In the genomic region with DNA sequence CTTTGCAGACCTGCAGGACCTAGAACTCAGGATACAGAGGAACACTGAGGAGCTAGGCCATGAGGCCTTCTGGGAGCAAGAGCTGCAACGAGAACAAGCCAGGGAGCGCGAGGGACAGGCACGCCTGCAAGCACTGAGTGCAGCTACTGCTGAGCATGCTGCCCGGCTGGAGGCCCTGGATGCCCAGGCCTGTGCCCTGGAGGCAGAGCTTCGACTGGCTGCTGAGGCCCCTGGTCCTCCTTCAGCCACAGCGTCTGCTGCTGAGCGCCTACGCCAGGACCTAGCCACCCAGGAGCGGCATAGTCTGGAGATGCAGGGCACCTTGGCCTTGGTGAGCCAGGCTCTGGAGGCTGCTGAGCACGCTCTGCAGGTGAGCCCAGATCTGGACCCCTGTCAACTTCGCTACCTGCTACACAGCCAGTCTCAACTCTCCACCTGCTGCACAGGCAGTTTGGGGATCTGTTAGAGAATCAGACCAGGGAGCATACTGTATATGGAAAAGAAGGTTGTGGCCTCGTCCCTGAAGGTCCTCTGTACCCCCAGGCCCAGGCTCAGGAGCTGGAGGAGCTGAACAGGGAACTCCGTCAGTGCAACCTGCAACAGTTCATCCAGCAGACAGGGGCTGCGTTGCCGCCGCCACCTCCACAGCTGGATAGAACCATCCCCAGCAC, we compare ENCODE assay signal across 10 mouse cellular contexts. TPM values are rescaled to one million over a fixed set of nuclear protein-coding genes. Genes with fewer than 3 reads are reported as not detected.
A peak's percentile ranks its signal among the peaks of the same experiment; 100 is the strongest.
DNase-seq lines count a peak whose midpoint lies in the region; ATAC-seq and TF ChIP-seq lines count a peak whose summit lies in the region.
"Had no signal": no experiment of that assay in that cellular context is flagged by ENCODE, and none has a peak within 500 bp of the region (broad histone marks: within the 10 kb centered on the region; RNA-seq: fewer than 3 reads in every experiment).

No protein-coding gene starts in this region.

- H3K27ac ChIP-seq in kidney, adult 2 months (ENCODE audit: insufficient read depth, low read depth, low read length): peak overlapping the region; percentile 69; the same call in 1 of the 2 replicates
- 0 out of 2 replicates have a peak overlapping the region, but pooled peaks have one; percentile 11 for H3K27ac ChIP-seq in liver, embryonic 11.5 days (ENCODE audit: low read depth, low read length)

- no peaks in the 10 kb centered on the region for H3K36me3 ChIP-seq in kidney, adult 2 months (ENCODE audit: control insufficient read depth, insufficient read depth, low read length)
- peaks cover 45% of the 10 kb centered on the region for H3K36me3 ChIP-seq in E14TG2a.4 (ENCODE audit: insufficient read depth, low read length)
- H3K36me3 ChIP-seq in liver, embryonic 11.5 days (ENCODE audit: control insufficient read depth, insufficient read depth, low read length): peaks cover 11% of the 10 kb centered on the region; the same call in 1 of the 2 replicates

- peak overlapping the region; percentile 27 for H3K4me3 ChIP-seq in kidney, adult 2 months (ENCODE audit: insufficient read depth, low read depth, low read length)
- H3K4me3 ChIP-seq in E14TG2a.4 (replicated peaks; ENCODE audit: low read length): peak overlapping the region; percentile 92
- H3K4me3 ChIP-seq in liver, embryonic 11.5 days (ENCODE audit: low read depth, low read length): no peak overlapping the region; the same call in 1 of the 2 replicates

- no peak for ATAC-seq in liver, embryonic 11.5 days (replicated peaks; ENCODE audit: low FRiP score)

- no peaks in the 10 kb centered on the region for H3K27me3 ChIP-seq in kidney, adult 2 months (replicated peaks; ENCODE audit: control insufficient read depth, insufficient read depth, low read length)
- no peaks in the 10 kb centered on the region for H3K27me3 ChIP-seq in E14TG2a.4 (ENCODE audit: insufficient read depth, low read length)
- H3K27me3 ChIP-seq in liver, embryonic 11.5 days (replicated peaks; ENCODE audit: control insufficient read depth, insufficient read depth, low read length): no peaks in the 10 kb centered on the region

- WGBS in kidney, adult 2 months: 70% methylated on average over 17 of the region's 17 CpGs
- 92% methylated on average over 17 of the region's 17 CpGs for WGBS in liver, embryonic 11.5 days

- H3K4me2 ChIP-seq in liver, embryonic 11.5 days: peak overlapping the region; percentile 78

- no peak for DNase-seq in kidney, adult 2 months
- DNase-seq in kidney, postnatal 10 days: no peak
- DNase-seq in 3134 (ENCODE audit: extremely low read depth, insufficient read length, low spot score): peak; percentile 26
- no peak for DNase-seq in liver, embryonic 11.5 days (ENCODE audit: low spot score)
- no peak for DNase-seq in right cerebral cortex, adult 2 months (ENCODE audit: low spot score in 2 of 2)
- DNase-seq in c-Kit-positive CD71-positive TER-119-positive erythroid progenitor cells, embryonic 14.5 days (ENCODE audit: low spot score): no peak
- DNase-seq: adrenal gland, postnatal 10 days; cerebellum, adult 2 months; lung, adult 2 months had no signal

- no peaks in the 10 kb centered on the region for H3K9me3 ChIP-seq in E14TG2a.4 (ENCODE audit: low read length)
- no peaks in the 10 kb centered on the region for H3K9me3 ChIP-seq in liver, embryonic 11.5 days (ENCODE audit: control insufficient read depth, low read length)

- H3K9ac ChIP-seq in liver, embryonic 11.5 days (ENCODE audit: low read depth, low read length): peak overlapping the region; percentile 28; the same call in 1 of the 2 replicates

- no peak for TF ChIP-seq CTCF in kidney, adult 2 months (conservative IDR thresholded peaks at IDR 0.05; ENCODE audit: insufficient read depth, insufficient read length, low read depth, low read length)
- no peak for TF ChIP-seq CTCF in E14TG2a.4 (conservative IDR thresholded peaks at IDR 0.05; ENCODE audit: low read length)

- H3K4me1 ChIP-seq in kidney, adult 2 months (ENCODE audit: control insufficient read depth, insufficient read depth, low read length): peaks cover 5% of the 10 kb centered on the region
- peaks cover 87% of the 10 kb centered on the region for H3K4me1 ChIP-seq in E14TG2a.4 (replicated peaks; ENCODE audit: low read depth, low read length)
- peaks cover 56% of the 10 kb centered on the region for H3K4me1 ChIP-seq in liver, embryonic 11.5 days (replicated peaks; ENCODE audit: control insufficient read depth, insufficient read depth, low read length)

- no peak for TF ChIP-seq POLR2A in kidney, adult 2 months (IDR thresholded peaks at IDR 0.05; ENCODE audit: low read depth, low read length)

RNA-seq across cellular contexts. Expression of gene Rassf7, which starts 1.8 kb away (rescaled TPM):
- 59.1 and 72.2 TPM in 2 replicates for polyA plus RNA-seq in kidney, adult 2 months (2012; rRNA removed)
- polyA plus RNA-seq in liver, embryonic 11.5 days (2014; fragmentation: Nextera tagmentation; extraction: Ambion mirVana): 35.1 TPM in 2 replicates

RNA-seq across cellular contexts. Expression of gene Lmntd2, which starts 3.6 kb away (rescaled TPM):
- polyA plus RNA-seq in kidney, adult 2 months (2012; rRNA removed): 5.7 and 6.0 TPM in 2 replicates
- polyA plus RNA-seq in liver, embryonic 11.5 days (2014; fragmentation: Nextera tagmentation; extraction: Ambion mirVana): 1.8 and 2.6 TPM in 2 replicates

RNA-seq across cellular contexts. Expression of gene Phrf1, which starts 11.1 kb away (rescaled TPM):
- 15.8 and 19.1 TPM in 2 replicates for polyA plus RNA-seq in kidney, adult 2 months (2012; rRNA removed)
- 70.9 and 81.0 TPM in 2 replicates for polyA plus RNA-seq in liver, embryonic 11.5 days (2014; fragmentation: Nextera tagmentation; extraction: Ambion mirVana)

RNA-seq across cellular contexts. Expression of gene Lrrc56, which starts 23.5 kb away (rescaled TPM):
- polyA plus RNA-seq in kidney, adult 2 months (2012; rRNA removed): 9.6 and 13.5 TPM in 2 replicates
- polyA plus RNA-seq in liver, embryonic 11.5 days (2014; fragmentation: Nextera tagmentation; extraction: Ambion mirVana): 20.8 and 20.9 TPM in 2 replicates

RNA-seq across cellular contexts. Expression of gene Hras, which starts 23.7 kb away (rescaled TPM):
- 93.5 and 96.0 TPM in 2 replicates for polyA plus RNA-seq in kidney, adult 2 months (2012; rRNA removed)
- 112 and 118 TPM in 2 replicates for polyA plus RNA-seq in liver, embryonic 11.5 days (2014; fragmentation: Nextera tagmentation; extraction: Ambion mirVana)
